Comparison of ENCODE assay signal across 8 mouse cellular contexts in genomic region chr12:112516697-112517337, GRCm38 (mm10). TPM values are rescaled to one million over a fixed set of nuclear protein-coding genes. Genes with fewer than 3 reads are reported as not detected.
DNase-seq lines count a peak whose midpoint lies in the region; ATAC-seq and TF ChIP-seq lines count a peak whose summit lies in the region.

TSS of gene Tmem179 (minus strand) at chr12:112516747.

- no peak within 1 kb of the TSS for H3K27ac ChIP-seq in ES-Bruce4 (ENCODE audit: insufficient read depth, low read length)
- no peak within 1 kb of the TSS for H3K27ac ChIP-seq in intestine, embryonic 15.5 days
- H3K27ac ChIP-seq in liver, adult 2 months (replicated peaks; ENCODE audit: insufficient read depth, low read depth, low read length), result 0 out of 2 replicates have a peak within 1 kb of the TSS, but pooled peaks have one; percentile 6

- H3K4me3 ChIP-seq in ES-Bruce4 (ENCODE audit: low read depth, low read length), result no peak within 1 kb of the TSS
- H3K4me3 ChIP-seq in intestine, embryonic 15.5 days (replicated peaks), result no peak within 1 kb of the TSS
- H3K4me3 ChIP-seq in liver, adult 2 months (ENCODE audit: insufficient read depth, low read depth, low read length), result no peak within 1 kb of the TSS

- no peak for TF ChIP-seq CTCF in ES-Bruce4 (IDR thresholded peaks at IDR 0.05; ENCODE audit: low read depth, low read length)
- TF ChIP-seq CTCF in liver, adult 2 months (IDR thresholded peaks at IDR 0.05; ENCODE audit: low read depth, low read length), result no peak

- H3K4me1 ChIP-seq in ES-Bruce4 (ENCODE audit: control insufficient read depth, insufficient read depth, low read length), result peaks cover 2% of the 10 kb centered on the region
- H3K4me1 ChIP-seq in intestine, embryonic 15.5 days (replicated peaks), result 0 out of 2 replicates have a peak, but pooled peaks cover 10% of the 10 kb centered on the region
- peaks cover 3% of the 10 kb centered on the region; the same call in 1 of the 2 replicates for H3K4me1 ChIP-seq in liver, adult 2 months (ENCODE audit: control insufficient read depth, insufficient read depth, low read length)

- 18% methylated on average over 14 of the region's 14 CpGs for WGBS in intestine, embryonic 15.5 days
- 14% methylated on average over 14 of the region's 14 CpGs for WGBS in liver, adult 2 months

- no peaks in the 10 kb centered on the region for H3K27me3 ChIP-seq in ES-Bruce4 (ENCODE audit: control insufficient read depth, insufficient read depth, low read length, poor library complexity, severe bottlenecking)
- peaks cover 5% of the 10 kb centered on the region; the same call in 1 of the 2 replicates for H3K27me3 ChIP-seq in intestine, embryonic 15.5 days (replicated peaks)
- H3K27me3 ChIP-seq in liver, adult 2 months (ENCODE audit: control insufficient read depth, insufficient read depth, low read length), result no peaks in the 10 kb centered on the region

- peak; percentile 45; the same call in 1 of the 2 replicates for ATAC-seq in intestine, embryonic 15.5 days

- H3K9me3 ChIP-seq in ES-Bruce4 (replicated peaks; ENCODE audit: control insufficient read depth, insufficient read depth, low read length, poor library complexity, severe bottlenecking), result no peaks in the 10 kb centered on the region
- H3K9me3 ChIP-seq in intestine, embryonic 15.5 days, result no peaks in the 10 kb centered on the region

- no peak for TF ChIP-seq POLR2A in ES-Bruce4 (IDR thresholded peaks at IDR 0.05; ENCODE audit: insufficient read depth, low read length)
- no peak for TF ChIP-seq POLR2A in liver, adult 2 months (IDR thresholded peaks at IDR 0.05; ENCODE audit: extremely low read depth, insufficient read depth, low read length)

- TF ChIP-seq EP300 in ES-Bruce4 (IDR thresholded peaks at IDR 0.05; ENCODE audit: insufficient read depth, low read depth, low read length), result peak; percentile 90

- H3K4me2 ChIP-seq in intestine, embryonic 15.5 days (replicated peaks), result peak within 1 kb of the TSS; percentile 24; the same call in 1 of the 2 replicates

- peak; percentile 85 for DNase-seq in adrenal gland, postnatal 10 days
- DNase-seq in gonadal fat pad, adult 2 months (ENCODE audit: low read depth), result peak; percentile 27
- peak; percentile 47 for DNase-seq in liver, adult 2 months (ENCODE audit: extremely low read depth, low read depth, low spot score)
- peak; percentile 53 for DNase-seq in neural tube, embryonic 10.5 days (ENCODE audit: extremely low spot score, low spot score)
- DNase-seq in cerebellum, adult 11-12 months, result no peak
- DNase-seq in gastrocnemius, postnatal 10 days, result no peak

- H3K79me2 ChIP-seq in liver, adult 2 months (ENCODE audit: control insufficient read depth, insufficient read depth, low read length), result no peaks in the 10 kb centered on the region

- H3K36me3 ChIP-seq in ES-Bruce4 (ENCODE audit: control insufficient read depth, insufficient read depth, low read length, poor library complexity, severe bottlenecking), result no peaks in the 10 kb centered on the region
- H3K36me3 ChIP-seq in intestine, embryonic 15.5 days, result no peaks in the 10 kb centered on the region
- no peaks in the 10 kb centered on the region for H3K36me3 ChIP-seq in liver, adult 2 months (ENCODE audit: control insufficient read depth, insufficient read depth, low read length)

- H3K9ac ChIP-seq in ES-Bruce4 (ENCODE audit: low read depth, poor library complexity, severe bottlenecking), result no peak within 1 kb of the TSS
- H3K9ac ChIP-seq in intestine, embryonic 15.5 days, result no peak within 1 kb of the TSS
- H3K9ac ChIP-seq in liver, adult 2 months (ENCODE audit: low read depth, low read length), result no peak within 1 kb of the TSS

RNA-seq across cellular contexts. Expression of gene Tmem179, which starts in this region (rescaled TPM):
- 0.27 TPM in 1 of 2 replicates, not detected in the other for polyA plus RNA-seq in ES-Bruce4 (2011; ENCODE audit: insufficient read depth, insufficient read length, low read depth, missing spikeins)
- 1 to 10 TPM; 4.8 to 6.8 TPM for total RNA-seq in adrenal gland, postnatal 10 days (2021)
- polyA plus RNA-seq in gonadal fat pad, adult 2 months (2012; rRNA removed), result 0.06 and 0.12 TPM in 2 replicates
- 2.4 and 3.2 TPM in 2 replicates for polyA plus RNA-seq in intestine, embryonic 15.5 days (2015; fragmentation: Nextera tagmentation; extraction: Ambion mirVana)
- 0.07 TPM in 1 of 2 replicates, not detected in the other for total RNA-seq in liver, adult 2 months (2014; rRNA removed)
- not detected in 2 replicates for polyA plus RNA-seq in liver, adult 2 months (2012; rRNA removed)
- under 1 TPM; 0.20 to 0.52 TPM for total RNA-seq in gastrocnemius, postnatal 10 days (2021)

Comparison
In these comparisons a context has a peak if more than half of its experiments do, and no peak if none do; other contexts are left out.
1. Peak in DNase-seq in gonadal fat pad, adult 2 months; RNA of the gene not detected or under 1 TPM.
2. Peak in DNase-seq and H3K27ac ChIP-seq in liver, adult 2 months; RNA of the gene not detected or under 1 TPM.
3. DNase-seq: peak in adrenal gland, postnatal 10 days (single experiment) and neural tube, embryonic 10.5 days (single experiment); none in cerebellum, adult 11-12 months (single experiment) and gastrocnemius, postnatal 10 days (single experiment).